Mouse (Mus musculus) lung, adult 2 months (tissue): Measurements from ENCODE around the gene Tm2d1.

Experiments
- CTCF ChIP-seq: fragments of 200-500 bp; IDR thresholded peaks from 2 replicates; pipeline ENCODE4 v1.5.1; 2011; ENCODE audit warnings: mild to moderate bottlenecking, low read length, control low read depth; ENCODE audit not compliant: insufficient read depth
- POLR2A ChIP-seq: fragments of 200-500 bp; IDR thresholded peaks from 2 replicates; pipeline ENCODE4 v1.6.1; 2011; ENCODE audit warnings: low read depth, mild to moderate bottlenecking, control low read depth, low read length, borderline replicate concordance; ENCODE audit errors: extremely low read depth

- TF ChIP-seq CTCF, result no peak
- no peak for TF ChIP-seq POLR2A
Measured at GRCm38 (mm10) chr4:98335726-98336125, 47.4 kb downstream of the Tm2d1 start.
